Mouse (Mus musculus): ENCODE measurements at regions not wholly inside any gene's neighbourhood (a gene's known extent, or its start where the extent isn't known, plus 50 kb on each side); places are given as distances from the start of the nearest gene placed in this dataset.
A peak's percentile ranks its signal among the peaks of the same experiment; 100 is the strongest.

DNA sequence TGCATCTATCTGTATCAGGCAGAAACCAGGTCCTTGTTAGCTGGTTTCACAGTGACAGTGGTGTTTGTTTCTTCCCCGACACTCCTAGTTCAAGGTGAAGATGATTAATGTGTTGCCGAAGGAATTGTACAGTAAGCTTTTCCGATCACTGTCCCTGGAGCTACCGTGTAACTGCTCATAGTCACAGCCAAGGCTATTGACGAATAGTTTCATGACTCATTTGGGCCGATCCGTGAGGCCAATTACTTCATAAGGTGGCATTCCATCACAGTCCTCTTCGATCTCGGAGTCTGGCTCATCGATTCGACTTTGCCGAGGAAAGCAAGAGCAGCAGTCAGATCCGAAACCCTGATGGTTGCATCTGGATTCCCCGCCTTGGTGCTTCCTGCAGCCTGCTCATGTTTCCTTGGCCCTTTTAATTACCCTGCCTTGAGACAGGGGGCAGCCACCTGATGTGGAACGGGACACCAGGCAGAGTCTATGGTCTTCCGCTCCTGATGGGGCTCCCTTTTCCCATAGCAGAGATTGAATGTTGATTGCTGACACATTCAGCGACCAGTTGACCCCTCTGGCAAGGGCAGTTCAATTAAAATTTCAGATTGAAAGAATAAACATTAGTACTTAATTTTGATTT is 441.7 kb upstream of the Cdh4 start:
- no peak for ATAC-seq (ENCODE audit: low FRiP score, low read depth)
- 67% methylated on average over 17 of the region's 17 CpGs for WGBS
- Histone ChIP-seq H3K36me3 (no peaks in the 10 kb centered on the region), H3K9ac (no peak overlapping the region), H3K4me2 (no peak overlapping the region), H3K27me3 (no peaks in the 10 kb centered on the region), H3K9me3 (no peaks in the 10 kb centered on the region), H3K4me1 (replicated peaks) (no peaks in the 10 kb centered on the region), H3K27ac (replicated peaks) (no peak overlapping the region), H3K4me3 (no peak overlapping the region)

DNA sequence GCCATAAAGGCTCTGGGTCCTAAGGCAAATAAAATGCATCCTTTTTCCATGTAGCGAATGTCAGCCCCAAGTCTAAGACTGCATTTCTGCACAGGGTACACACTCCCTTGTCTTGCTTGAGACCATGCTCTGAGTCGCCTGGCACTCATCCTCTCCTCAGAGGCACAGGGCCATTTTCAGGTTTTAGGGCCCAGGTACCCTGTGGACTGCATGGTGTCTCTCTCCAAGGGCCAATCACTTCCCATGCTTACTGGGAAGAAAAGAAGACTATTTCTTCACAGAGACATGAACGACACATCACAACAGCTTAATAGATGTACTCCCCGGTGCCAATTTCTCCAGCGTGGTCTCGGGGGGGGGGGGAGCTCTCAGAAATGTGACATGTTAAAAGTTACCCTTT is 434.5 kb upstream of the Cdh4 start:
- no peaks in the 10 kb centered on the region for H3K4me1 ChIP-seq (replicated peaks)
- H3K4me2 ChIP-seq = no peak overlapping the region
- no peak overlapping the region for H3K27ac ChIP-seq (replicated peaks)
- H3K9ac ChIP-seq = no peak overlapping the region
- H3K4me3 ChIP-seq = no peak overlapping the region
- 80% methylated on average over 6 of the region's 6 CpGs for WGBS
- no peaks in the 10 kb centered on the region for H3K36me3 ChIP-seq
- H3K27me3 ChIP-seq = no peaks in the 10 kb centered on the region
- no peaks in the 10 kb centered on the region for H3K9me3 ChIP-seq
- ATAC-seq (ENCODE audit: low FRiP score, low read depth) = no peak

DNA sequence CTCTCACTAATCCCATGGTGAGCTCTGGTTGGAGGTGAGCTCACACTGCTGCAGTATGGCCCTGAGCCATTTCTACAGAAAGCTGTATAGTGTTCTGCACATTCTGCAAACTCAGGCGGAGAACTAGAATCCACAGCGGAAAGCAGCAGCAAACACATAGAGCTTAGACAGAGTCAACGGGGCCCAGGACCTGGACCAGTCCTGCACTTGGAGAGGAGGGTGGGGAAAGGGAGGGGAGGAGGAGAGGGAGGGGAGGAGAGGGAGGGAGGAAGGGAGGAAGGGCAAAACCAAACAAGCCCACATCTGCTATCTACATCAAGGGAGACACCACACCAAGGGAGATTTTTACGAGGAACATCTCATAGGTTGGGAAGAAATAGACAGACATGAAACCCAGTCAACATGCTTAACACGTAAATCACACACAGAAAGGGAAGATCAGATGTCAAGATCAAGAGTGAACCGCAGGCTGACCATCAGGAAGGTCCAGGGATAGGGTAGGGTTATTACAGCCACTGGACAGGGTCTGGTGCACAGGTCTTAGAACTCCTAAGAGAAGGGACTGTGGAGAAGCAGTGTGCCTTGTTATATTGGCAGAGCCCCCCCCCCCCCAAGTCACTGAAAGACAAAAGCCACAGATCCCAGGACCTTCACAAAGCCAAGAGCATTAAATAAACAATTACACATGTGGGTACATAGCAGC is 428.2 kb upstream of the Cdh4 start:
- Histone ChIP-seq H3K4me1 (replicated peaks) (no peaks in the 10 kb centered on the region), H3K9me3 (no peaks in the 10 kb centered on the region), H3K4me2 (no peak overlapping the region), H3K4me3 (no peak overlapping the region), H3K36me3 (no peaks in the 10 kb centered on the region), H3K27me3 (no peaks in the 10 kb centered on the region), H3K9ac (no peak overlapping the region), H3K27ac (replicated peaks) (no peak overlapping the region)
- no peak for ATAC-seq (ENCODE audit: low FRiP score, low read depth)
- WGBS = 89% methylated on average over 6 of the region's 6 CpGs

DNA sequence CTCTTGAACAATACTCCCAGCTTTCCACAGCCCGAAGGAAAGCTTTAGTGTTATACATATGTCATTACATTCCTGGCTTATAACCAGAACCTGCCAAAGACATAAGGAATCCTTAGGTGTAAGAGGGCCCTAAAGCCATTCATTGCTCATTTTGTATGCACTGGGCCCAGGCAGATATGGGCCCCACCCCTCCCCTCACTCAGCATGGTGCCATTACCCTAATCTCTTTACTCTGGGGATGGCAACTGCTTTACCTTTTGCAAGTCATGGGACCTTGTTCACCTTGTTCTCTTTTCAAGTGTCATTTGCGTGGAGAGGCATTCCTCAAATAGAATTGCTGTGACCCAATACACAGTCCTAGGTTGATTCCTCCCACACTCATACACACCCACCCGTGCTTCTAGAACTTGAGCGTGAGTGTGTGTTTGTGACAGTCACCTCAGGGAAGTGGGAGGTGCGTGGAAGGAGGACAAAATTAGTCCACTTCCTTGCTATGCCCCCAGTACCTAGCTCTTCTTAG is 419.5 kb upstream of the Cdh4 start:
- Histone ChIP-seq H3K4me1 (replicated peaks) (no peaks in the 10 kb centered on the region), H3K4me2 (no peak overlapping the region), H3K9me3 (no peaks in the 10 kb centered on the region), H3K27me3 (no peaks in the 10 kb centered on the region), H3K4me3 (no peak overlapping the region), H3K9ac (no peak overlapping the region), H3K27ac (replicated peaks) (no peak overlapping the region), H3K36me3 (no peaks in the 10 kb centered on the region)
- ATAC-seq (ENCODE audit: low FRiP score, low read depth) = no peak
- WGBS = 77% methylated on average over 5 of the region's 5 CpGs

DNA sequence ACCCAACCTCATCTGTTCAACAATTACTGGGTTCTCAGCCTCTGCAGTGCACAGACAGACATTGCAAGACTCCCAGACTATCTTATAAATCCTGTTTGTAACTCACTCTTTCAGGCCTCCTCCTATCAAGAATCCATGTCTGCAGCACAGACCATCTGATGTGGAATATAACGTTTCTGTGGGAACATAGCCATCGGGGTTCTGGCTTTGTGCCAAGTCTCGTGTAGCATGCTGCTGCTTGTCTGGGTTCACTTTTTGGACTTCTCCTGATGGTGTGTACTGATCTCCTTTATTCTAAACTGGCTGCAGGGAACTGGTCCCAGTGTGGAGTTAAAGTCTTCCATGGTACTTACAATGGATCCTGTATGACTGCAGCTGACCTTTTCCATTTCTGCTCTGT is 418.0 kb upstream of the Cdh4 start:
- H3K4me1 ChIP-seq (replicated peaks) = no peaks in the 10 kb centered on the region
- H3K9ac ChIP-seq = no peak overlapping the region
- H3K27ac ChIP-seq (replicated peaks) = no peak overlapping the region
- H3K9me3 ChIP-seq = no peaks in the 10 kb centered on the region
- no peak overlapping the region for H3K4me2 ChIP-seq
- no peak for ATAC-seq (ENCODE audit: low FRiP score, low read depth)
- WGBS = 46% methylated on average over 3 of the region's 3 CpGs
- H3K4me3 ChIP-seq = no peak overlapping the region
- no peaks in the 10 kb centered on the region for H3K36me3 ChIP-seq
- no peaks in the 10 kb centered on the region for H3K27me3 ChIP-seq

DNA sequence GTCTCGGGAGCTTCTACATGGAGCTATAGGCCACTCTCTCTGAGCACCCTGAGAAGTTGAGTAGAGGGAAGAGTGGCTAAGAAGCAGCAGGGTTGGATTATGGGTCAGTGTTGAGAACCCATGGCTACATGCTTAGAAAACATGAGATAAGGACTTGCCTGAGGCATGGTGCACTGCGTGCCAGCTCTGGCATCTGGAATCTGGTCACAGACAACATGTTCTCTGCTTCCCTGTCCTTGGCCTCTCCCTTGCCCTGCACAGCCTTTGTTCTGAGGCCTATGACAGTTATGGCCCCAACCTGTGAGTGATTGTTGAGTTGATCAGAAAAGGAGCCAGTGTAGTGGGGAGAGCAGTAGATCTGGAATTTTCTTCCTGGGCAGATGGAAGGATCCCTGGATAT is 409.1 kb upstream of the Cdh4 start:
- no peaks in the 10 kb centered on the region for H3K9me3 ChIP-seq
- H3K9ac ChIP-seq = no peak overlapping the region
- 85% methylated on average over 2 of the region's 2 CpGs for WGBS
- 0 out of 2 replicates have a peak, but pooled peaks cover 3% of the 10 kb centered on the region for H3K4me1 ChIP-seq (replicated peaks)
- no peaks in the 10 kb centered on the region for H3K27me3 ChIP-seq
- H3K4me3 ChIP-seq = no peak overlapping the region
- no peak overlapping the region for H3K27ac ChIP-seq (replicated peaks)
- H3K36me3 ChIP-seq = no peaks in the 10 kb centered on the region
- no peak for ATAC-seq (ENCODE audit: low FRiP score, low read depth)
- no peak overlapping the region for H3K4me2 ChIP-seq

DNA sequence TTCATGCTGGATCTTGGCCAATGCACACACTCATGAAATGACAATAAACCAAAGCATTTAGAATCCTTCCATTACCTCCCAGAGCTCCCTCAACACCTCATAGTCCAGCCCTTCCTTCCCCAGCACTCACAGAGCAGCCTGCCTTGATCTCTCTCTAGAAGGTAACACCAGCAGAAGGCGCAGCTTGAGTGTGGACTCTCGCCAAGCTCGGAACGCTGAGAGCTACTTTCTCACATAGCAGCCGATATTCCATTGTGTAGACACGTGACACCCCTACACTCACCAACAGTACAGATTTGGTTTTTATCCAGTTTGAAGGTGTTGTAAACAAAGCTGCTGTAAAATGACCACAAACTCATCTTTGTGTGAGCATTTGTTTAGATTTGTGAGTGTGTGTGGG is 406.8 kb upstream of the Cdh4 start:
- no peak overlapping the region for H3K27ac ChIP-seq (replicated peaks)
- no peaks in the 10 kb centered on the region for H3K27me3 ChIP-seq
- WGBS = 69% methylated on average over 6 of the region's 6 CpGs
- no peak for ATAC-seq (ENCODE audit: low FRiP score, low read depth)
- H3K4me1 ChIP-seq (replicated peaks) = 0 out of 2 replicates have a peak, but pooled peaks cover 3% of the 10 kb centered on the region
- no peaks in the 10 kb centered on the region for H3K36me3 ChIP-seq
- no peak overlapping the region for H3K4me3 ChIP-seq
- H3K4me2 ChIP-seq = no peak overlapping the region
- H3K9me3 ChIP-seq = no peaks in the 10 kb centered on the region
- H3K9ac ChIP-seq = no peak overlapping the region

DNA sequence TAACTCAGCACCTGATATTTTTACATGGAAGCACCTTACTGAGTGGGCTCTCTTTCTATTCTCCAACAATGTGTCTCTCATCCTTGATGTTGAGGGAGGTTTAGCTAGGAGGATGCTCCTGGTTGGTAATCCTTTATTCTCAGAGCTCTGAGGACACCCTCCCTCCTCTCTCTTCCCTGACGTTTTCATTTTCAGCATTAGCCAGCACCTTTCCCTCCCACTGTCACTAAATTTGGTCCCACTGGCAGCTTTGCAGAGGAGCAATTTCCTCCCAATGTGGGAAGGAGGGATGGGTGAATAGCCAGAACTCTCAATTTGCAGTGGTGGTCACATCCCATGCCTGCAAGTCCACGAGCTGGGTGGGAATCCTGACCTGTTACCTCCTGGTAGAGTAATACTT is 402.5 kb upstream of the Cdh4 start:
- ATAC-seq (ENCODE audit: low FRiP score, low read depth) = no peak
- Histone ChIP-seq H3K36me3 (no peaks in the 10 kb centered on the region), H3K4me1 (replicated peaks) (peaks cover 6% of the 10 kb centered on the region; the same call in 1 of the 2 replicates), H3K9me3 (no peaks in the 10 kb centered on the region), H3K4me2 (no peak overlapping the region), H3K27me3 (no peaks in the 10 kb centered on the region), H3K9ac (no peak overlapping the region), H3K27ac (replicated peaks) (no peak overlapping the region), H3K4me3 (no peak overlapping the region)
- WGBS = 64% methylated on average over 2 of the region's 2 CpGs

DNA sequence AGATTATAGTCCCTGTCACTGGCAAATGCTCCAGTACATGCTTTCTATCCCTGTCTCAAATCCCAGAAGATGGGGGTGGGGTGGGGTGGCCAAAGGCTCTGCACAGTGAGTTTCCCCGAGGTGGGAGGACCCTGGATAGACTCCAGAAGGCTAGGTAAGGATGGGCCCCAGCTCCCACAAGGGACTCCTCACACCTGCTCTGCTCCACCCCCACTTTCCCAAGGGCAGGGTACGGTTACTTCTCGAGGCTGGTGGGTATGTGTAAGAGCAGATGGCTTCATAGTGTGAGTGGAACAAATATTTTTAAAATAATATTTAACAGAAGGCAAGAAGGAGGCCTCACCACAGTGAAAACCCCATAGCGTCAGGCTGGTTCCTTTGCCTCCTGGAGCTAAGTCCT is 398.6 kb upstream of the Cdh4 start:
- H3K27ac ChIP-seq (replicated peaks) = no peak overlapping the region
- no peak overlapping the region for H3K4me3 ChIP-seq
- no peak overlapping the region for H3K4me2 ChIP-seq
- H3K9me3 ChIP-seq = no peaks in the 10 kb centered on the region
- H3K9ac ChIP-seq = no peak overlapping the region
- no peak for ATAC-seq (ENCODE audit: low FRiP score, low read depth)
- no peaks in the 10 kb centered on the region for H3K27me3 ChIP-seq
- peaks cover 13% of the 10 kb centered on the region for H3K4me1 ChIP-seq (replicated peaks)
- no peaks in the 10 kb centered on the region for H3K36me3 ChIP-seq
- 68% methylated on average over 4 of the region's 4 CpGs for WGBS

DNA sequence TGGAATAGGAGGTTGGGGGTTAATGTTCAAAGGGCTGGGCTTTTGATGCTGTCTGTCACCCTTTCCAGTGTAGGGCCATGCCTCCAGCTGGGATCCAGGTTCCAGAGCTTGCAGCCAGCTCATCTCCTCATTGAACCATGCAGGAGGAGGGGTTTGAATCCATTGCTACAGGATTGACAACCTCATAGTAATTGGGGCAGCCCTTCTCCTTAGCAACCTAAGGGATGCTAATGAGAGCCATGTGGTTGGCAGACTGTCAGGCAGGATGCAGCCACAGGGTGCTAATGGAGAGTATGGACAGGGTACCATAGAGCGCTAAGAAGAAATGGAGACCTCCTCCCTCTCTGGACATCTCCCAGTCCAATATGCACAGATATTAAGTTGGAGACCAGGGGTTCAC is 396.9 kb upstream of the Cdh4 start:
- Histone ChIP-seq H3K9me3 (no peaks in the 10 kb centered on the region), H3K27me3 (no peaks in the 10 kb centered on the region), H3K4me1 (replicated peaks) (peaks cover 13% of the 10 kb centered on the region), H3K4me2 (no peak overlapping the region), H3K4me3 (no peak overlapping the region), H3K36me3 (no peaks in the 10 kb centered on the region), H3K27ac (replicated peaks) (no peak overlapping the region), H3K9ac (no peak overlapping the region)
- 32% methylated on average over 1 of the region's 1 CpGs for WGBS
- peak; percentile 83 for ATAC-seq (ENCODE audit: low FRiP score, low read depth)

DNA sequence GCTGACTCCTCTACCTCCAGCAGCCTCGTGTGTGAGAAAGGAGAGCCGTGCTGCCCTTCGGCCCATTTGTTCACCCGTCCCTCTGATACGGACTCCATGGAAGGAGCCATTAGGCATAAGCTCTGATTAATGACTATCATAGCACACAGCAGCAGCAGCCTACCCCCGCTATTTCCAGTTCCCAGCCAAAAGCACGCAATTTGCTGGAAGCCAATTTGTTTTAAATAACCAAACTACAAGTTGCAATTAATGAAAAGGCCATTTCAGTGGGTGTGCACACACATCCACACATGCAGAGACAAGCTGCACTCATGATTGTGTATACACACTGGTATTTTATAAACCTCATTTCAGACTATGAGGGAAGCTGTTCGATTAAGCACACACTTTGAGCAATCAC is 387.8 kb upstream of the Cdh4 start:
- H3K4me3 ChIP-seq = no peak overlapping the region
- no peak overlapping the region; the same call in 1 of the 2 replicates for H3K27ac ChIP-seq (replicated peaks)
- H3K36me3 ChIP-seq = no peaks in the 10 kb centered on the region
- no peaks in the 10 kb centered on the region for H3K27me3 ChIP-seq
- 51% methylated on average over 8 of the region's 8 CpGs for WGBS
- no peaks in the 10 kb centered on the region for H3K9me3 ChIP-seq
- no peak overlapping the region for H3K4me2 ChIP-seq
- ATAC-seq (ENCODE audit: low FRiP score, low read depth) = peak; percentile 68; the same call in 1 of the 2 replicates
- no peaks in the 10 kb centered on the region; the same call in 1 of the 2 replicates for H3K4me1 ChIP-seq (replicated peaks)
- H3K9ac ChIP-seq = no peak overlapping the region

DNA sequence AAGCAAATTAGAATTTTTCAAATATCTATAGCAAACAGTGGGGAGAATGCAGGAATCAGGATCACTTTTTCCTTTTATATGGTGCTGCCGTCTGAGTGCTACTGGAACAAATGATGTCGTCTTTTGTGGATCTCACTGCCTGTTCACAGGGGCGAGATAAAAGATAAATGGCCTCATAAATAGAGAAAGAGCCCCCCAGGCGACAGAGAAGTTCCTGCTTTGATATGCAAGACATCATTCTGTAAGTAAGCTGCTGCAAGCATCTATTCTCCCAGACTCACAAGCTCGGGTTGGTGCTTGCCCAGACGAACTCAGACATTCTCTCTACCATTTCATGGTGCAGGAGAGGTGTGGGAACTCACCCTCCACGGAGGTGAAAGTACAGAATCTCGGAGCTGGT is 377.6 kb upstream of the Cdh4 start:
- Histone ChIP-seq H3K4me3 (no peak overlapping the region), H3K4me1 (replicated peaks) (peaks cover 9% of the 10 kb centered on the region), H3K9ac (no peak overlapping the region), H3K36me3 (no peaks in the 10 kb centered on the region), H3K9me3 (no peaks in the 10 kb centered on the region), H3K27me3 (0 out of 2 replicates have a peak, but pooled peaks cover 2% of the 10 kb centered on the region), H3K27ac (replicated peaks) (no peak overlapping the region), H3K4me2 (no peak overlapping the region)
- WGBS = 19% methylated on average over 8 of the region's 8 CpGs
- 0 out of 2 replicates have a peak, but pooled peaks have one; percentile 15 for ATAC-seq (ENCODE audit: low FRiP score, low read depth)

Measured in hindbrain, embryonic 15.5 days (tissue).